Comparison of ENCODE assay signal across 21 mouse cellular contexts in genomic region chr17:30453272-30453671, GRCm38 (mm10).
A peak's percentile ranks its signal among the peaks of the same experiment; 100 is the strongest.
DNase-seq lines count a peak whose midpoint lies in the region; TF ChIP-seq lines count a peak whose summit lies in the region.
"Had no signal": no experiment of that assay in that cellular context is flagged by ENCODE, and none has a peak within 500 bp of the region (broad histone marks: within the 10 kb centered on the region; RNA-seq: fewer than 3 reads in every experiment).

No protein-coding gene starts in this region.

- peak overlapping the region; percentile 28; the same call in 1 of the 2 replicates for H3K27ac ChIP-seq in layer of hippocampus, adult 2 months
- H3K27ac ChIP-seq: embryonic facial prominence, embryonic 10.5 days; embryonic facial prominence, embryonic 12.5 days; forebrain, embryonic 13.5 days; forebrain, embryonic 15.5 days had no signal

- DNase-seq in frontal cortex, postnatal 36 days (ENCODE audit: low spot score in 2 of 2), result peak; percentile 40 to 41
- DNase-seq in frontal cortex, postnatal 10 days (ENCODE audit: low spot score in 2 of 2), result no peak
- no peak for DNase-seq in layer of hippocampus, adult 2 months (ENCODE audit: low spot score in 2 of 2)
- no peak for DNase-seq in layer of hippocampus, postnatal 10 days (ENCODE audit: low spot score in 2 of 2)
- peak; percentile 57 for DNase-seq in right cerebral cortex, adult 18-20 months
- DNase-seq in right cerebral cortex, postnatal 14 days, result no peak
- peak; percentile 49 for DNase-seq in ZHBTc4 (ENCODE audit: low read depth, low spot score)
- no peak for DNase-seq in adrenal gland, postnatal 4 days (ENCODE audit: low spot score in 2 of 2)
- DNase-seq: adrenal gland, adult 2 months; adrenal gland, postnatal 10 days; adrenal gland, postnatal 25 days; cerebellum, adult 11-12 months; cerebellum, adult 2 months; cerebellum, adult 9-10 months; cerebellum, postnatal 10 days; cerebellum, postnatal 25 days; forebrain, postnatal 0 days had no signal

- no peak overlapping the region for H3K4me3 ChIP-seq in layer of hippocampus, adult 2 months
- H3K4me3 ChIP-seq: embryonic facial prominence, embryonic 10.5 days; embryonic facial prominence, embryonic 12.5 days; forebrain, embryonic 13.5 days; forebrain, embryonic 15.5 days had no signal

- TF ChIP-seq CTCF in layer of hippocampus, adult 2 months (conservative IDR thresholded peaks at IDR 0.05), result no peak

Comparison
In these comparisons a context has a peak if more than half of its experiments do, and no peak if none do; other contexts are left out.
1. DNase-seq: peak in frontal cortex, postnatal 36 days (2 of 2), right cerebral cortex, adult 18-20 months (single experiment) and ZHBTc4 (single experiment); none in frontal cortex, postnatal 10 days (0 of 2), layer of hippocampus, adult 2 months (0 of 2), layer of hippocampus, postnatal 10 days (0 of 2), right cerebral cortex, postnatal 14 days (single experiment) and adrenal gland, postnatal 4 days (0 of 2).